Mouse (Mus musculus): ENCODE data around the gene Lias.
A peak's percentile ranks its signal among the peaks of the same experiment; 100 is the strongest.

The Lias gene

DNA sequence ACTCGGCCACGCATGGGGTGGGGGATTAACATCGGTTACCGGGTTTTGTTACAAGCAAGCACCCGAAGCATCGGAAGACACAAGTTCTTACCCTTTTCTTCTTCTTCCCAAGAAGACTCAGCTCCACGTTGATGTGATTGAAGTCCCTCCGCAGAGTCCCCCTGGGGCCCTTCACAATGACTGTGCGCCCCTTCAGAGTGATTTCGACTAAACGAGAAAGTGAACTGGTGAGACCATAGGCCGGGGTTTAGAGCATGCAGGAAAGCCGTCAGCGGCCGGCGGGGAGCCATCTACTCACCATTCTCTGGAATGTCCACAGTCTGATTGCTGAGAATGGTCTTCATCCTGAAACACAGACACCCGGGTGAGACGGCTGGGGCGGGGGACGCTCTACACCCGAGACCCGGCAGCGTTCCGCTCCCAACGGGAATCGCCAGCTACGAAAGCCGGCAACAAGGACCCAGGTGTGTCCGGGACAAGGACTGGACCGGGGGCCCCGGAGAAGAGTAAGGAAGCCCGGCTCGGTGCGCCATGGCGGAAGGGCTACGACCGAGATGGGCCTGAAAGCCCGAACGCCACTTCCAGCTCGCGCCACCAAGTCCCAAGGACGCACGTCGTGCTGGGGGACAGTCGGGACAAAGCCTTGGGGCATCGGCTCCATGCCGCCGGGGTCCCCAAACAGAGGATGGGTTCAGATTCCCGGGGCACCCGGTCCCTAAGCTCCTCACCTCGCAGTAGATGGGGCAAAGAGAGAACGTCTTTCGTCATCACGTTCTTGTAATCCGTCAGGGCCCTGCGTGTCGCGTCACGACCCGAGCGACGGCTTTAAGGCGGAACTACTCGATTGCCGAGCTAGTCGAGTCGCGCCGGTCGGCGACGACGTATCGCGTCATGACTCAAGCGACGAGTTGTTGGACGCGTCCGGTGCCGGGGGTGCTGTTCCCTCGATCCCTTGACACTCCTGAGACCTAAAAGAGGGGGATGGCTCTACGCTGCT is at the start of gene Lias, which contains the start of gene Rpl9:
Lias (plus strand) TSS at position 850 of the 997 bp plus-strand sequence.
Rpl9 (minus strand) TSS at position 797 of the 997 bp plus-strand sequence.
- peak; percentile 99 for DNase-seq

GRCm38 (mm10) chr5:65348168-65348567 is 43.1 kb upstream of the Lias start, which contains the start of gene Klb:
Gene Klb (plus strand): TSS chr5:65348314.
- DNase-seq: no peak

- no peak for DNase-seq
Measured at GRCm38 (mm10) chr5:65350508-65350907, 40.8 kb upstream of the Lias start.

- no peak for DNase-seq
Measured at GRCm38 (mm10) chr5:65354097-65354496, 37.2 kb upstream of the Lias start.

DNA sequence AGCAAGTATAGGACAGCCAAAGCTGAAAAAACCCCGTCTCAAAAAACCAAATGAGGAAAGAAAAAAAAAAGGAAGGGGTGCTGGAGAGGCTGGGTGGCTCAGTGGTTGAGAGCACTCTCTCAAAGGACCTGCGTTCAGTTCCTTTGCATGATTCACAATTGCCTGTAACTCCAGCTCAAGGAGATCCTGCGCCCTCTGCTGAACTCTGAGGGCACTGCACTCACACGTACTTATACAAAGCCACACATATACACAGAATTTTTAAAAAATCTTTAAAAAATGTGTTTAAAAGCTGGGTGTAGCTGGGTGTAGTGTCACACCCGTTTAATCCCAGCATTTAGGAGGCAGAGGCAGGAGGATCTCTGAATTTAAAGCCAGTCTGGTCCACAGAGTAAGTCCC is 36.3 kb upstream of the Lias start:
- DNase-seq: no peak

DNA sequence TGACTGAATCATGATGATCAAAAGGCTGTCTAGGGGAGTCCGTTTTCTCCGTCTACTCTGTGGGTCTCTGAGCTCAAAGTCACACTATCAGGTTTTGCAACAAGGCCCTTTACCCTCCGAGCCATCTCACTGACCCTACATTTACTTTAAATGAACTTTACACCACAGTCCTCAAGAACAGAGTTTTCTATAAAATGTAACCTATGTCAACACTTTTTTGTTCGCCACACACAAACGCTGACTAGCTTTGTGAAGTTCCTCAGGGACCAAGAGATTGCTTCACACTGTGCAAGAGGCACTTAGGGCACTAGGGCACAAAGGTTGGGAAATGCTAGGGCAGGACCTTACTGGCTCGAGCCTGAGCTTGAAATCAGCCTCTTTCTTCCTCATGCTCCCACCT is 34.4 kb upstream of the Lias start:
- DNase-seq: no peak

DNA sequence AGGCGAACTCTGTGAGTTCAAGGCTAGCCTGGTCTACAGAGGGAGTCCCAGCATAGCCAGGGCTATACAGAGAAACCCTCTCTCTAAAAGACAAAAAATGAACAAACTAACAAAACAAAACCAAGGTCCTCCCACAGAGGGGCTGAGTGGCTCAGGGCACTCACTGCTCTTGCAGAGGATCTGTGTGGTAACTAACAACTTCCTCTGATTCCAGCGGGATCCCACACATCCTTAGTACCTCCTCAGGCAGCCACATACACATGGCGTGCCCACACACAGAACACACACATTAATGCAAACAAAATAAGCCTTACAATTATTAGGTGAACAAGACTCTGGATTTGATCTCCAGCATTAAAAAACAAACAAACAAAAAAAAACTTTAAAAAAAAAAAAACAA is 33.5 kb upstream of the Lias start:
- no peak for DNase-seq

- no peak for DNase-seq
Measured at GRCm38 (mm10) chr5:65367837-65368236, 23.5 kb upstream of the Lias start.

- DNase-seq: no peak
Measured at GRCm38 (mm10) chr5:65371551-65371950, 19.7 kb upstream of the Lias start.

DNA sequence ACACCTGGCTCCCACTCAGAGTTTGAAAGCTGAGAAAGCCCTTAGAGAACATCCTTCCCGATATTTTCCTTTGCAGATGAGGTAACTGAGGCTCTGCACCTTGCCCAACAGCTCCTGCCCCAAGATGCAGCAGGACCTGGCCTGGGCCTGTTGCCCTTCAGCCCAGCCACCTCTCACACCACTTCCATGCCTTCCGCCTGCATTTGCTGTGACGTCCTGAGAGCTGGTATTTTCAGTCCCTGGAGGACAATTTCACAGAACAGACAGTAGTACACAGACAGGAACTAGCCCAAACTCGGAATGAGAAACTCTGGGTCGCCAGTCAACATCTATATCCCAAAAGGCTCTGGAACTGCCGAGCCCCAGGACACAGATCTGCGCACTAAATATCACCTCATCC is 16.6 kb upstream of the Lias start:
- DNase-seq: no peak

DNA sequence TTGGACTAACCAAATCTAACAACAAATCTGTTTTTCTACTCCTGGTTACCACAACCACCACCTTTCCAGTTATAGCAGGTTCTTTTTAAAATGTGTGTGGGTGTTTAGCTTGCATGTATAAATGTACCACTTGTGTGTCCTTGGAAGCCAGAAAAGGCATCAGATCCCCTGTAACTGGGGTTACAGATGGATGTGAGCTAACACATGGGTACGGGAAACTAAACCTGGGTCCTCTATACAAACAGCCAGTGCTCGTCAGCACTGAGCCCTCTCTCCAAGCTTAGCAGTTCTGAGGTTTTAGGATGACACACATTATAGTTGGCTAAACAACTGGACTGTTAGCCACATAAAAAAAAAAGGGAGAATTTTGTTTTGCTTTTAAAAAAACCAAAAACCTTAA is 5.6 kb upstream of the Lias start:
- no peak for DNase-seq

DNA sequence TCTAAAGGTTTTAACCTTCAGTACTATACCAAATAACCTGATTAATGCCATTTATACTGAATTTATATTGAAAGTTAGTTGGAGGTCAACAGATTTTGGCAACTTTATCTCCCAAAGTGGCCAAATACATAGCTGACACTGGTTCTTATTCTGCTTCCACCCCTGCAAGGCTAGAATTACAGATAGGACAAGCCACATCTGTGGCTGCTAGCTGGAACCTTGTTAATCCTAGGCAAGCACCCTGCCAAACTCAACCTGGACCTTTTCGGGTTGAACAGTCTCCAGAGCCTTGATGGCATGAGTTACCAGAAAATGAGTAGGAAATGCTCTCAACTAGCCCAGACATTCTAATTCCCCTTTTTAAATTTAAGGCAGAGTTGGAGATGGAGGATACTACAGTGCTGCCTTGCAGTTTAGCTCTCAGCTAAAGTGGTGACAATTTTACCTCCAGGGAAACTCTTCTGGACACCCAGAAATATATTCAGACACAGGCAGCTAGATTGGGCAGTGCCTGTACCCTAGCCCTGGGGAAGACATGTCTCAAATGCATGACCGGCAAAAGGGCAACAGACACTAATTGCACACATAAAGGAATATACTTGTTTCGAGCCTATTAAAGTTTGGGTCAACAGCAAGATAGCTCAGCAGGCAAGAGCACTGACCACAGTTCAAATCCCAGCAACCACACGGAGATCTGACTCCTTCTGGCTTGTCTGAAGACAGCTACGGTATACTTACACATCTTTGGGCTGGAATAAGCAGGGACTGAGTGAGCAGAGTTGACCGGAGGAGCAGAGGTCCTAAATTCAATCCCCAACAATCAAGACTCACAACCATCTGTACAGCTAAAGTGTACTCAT is 4.1 kb upstream of the Lias start:
- no peak for DNase-seq

DNA sequence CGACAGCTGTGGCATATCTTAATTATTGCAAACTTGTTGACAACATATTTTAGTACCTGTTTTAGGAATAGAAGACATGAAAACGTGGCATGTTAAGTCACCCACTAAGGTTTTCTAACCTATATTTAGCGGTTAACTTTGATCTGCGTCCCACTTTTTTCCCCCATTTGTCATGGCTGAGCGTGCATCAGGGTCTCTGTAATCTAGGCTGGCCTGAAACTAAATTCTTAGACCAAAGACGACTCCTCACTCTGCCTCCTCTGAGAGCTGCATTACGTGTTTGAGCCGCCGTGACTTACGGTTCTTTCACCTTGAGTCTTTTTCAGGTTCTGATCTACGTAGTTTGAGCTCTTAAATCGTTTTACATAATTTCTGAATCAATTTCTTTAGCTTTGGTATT is 456 bp downstream of the Lias start:
- DNase-seq: no peak

- no peak for DNase-seq
Measured at GRCm38 (mm10) chr5:65394425-65394824, 3.1 kb downstream of the Lias start.

GRCm38 (mm10) chr5:65401251-65401994 is 10.1 kb downstream of the Lias start:
- peak; percentile 90 for DNase-seq

DNA sequence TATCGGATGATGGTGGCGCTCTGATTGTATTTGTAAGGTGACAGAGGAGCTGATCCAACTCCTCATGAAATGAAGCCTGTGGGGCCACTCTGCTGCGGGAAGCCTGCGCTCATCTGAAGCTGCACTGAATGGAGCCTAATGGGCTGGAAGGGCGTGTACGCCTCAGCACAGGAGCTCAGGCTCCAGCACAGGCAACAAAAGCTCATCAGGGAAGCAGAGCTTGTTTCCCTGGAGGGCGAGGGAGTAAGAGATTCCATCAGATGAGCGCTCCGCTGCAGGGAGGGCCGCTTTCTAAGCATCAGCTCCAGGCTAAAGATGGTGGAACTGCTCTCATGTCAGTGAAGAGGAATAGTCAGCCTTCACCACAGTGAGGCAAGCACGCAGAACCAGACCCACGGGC is 16.7 kb downstream of the Lias start:
- DNase-seq: no peak

GRCm38 (mm10) chr5:65415653-65416458 is 24.6 kb downstream of the Lias start:
- peak; percentile 27 for DNase-seq

DNA sequence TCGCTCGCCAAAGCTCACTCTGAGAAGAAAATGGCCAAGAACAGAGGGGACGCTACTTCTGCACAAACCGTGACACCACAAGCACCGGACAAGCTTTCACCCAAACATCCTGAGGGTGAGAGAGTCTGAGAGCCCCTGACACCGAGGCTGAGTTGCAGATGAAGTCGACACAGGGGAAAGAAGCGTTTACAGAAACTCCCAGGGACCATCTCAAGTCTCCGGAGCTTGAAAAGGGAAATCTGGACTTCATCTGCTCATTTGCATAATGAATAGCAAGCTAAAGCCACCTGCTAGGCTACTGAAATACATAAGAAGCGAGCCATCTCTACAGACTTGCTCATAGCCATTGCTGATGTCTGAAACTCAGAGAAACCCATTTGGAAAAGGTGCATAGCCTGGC is 27.8 kb downstream of the Lias start:
- DNase-seq: no peak

GRCm38 (mm10) chr5:65420822-65421221 is 29.5 kb downstream of the Lias start:
- peak; percentile 11 for DNase-seq

DNA sequence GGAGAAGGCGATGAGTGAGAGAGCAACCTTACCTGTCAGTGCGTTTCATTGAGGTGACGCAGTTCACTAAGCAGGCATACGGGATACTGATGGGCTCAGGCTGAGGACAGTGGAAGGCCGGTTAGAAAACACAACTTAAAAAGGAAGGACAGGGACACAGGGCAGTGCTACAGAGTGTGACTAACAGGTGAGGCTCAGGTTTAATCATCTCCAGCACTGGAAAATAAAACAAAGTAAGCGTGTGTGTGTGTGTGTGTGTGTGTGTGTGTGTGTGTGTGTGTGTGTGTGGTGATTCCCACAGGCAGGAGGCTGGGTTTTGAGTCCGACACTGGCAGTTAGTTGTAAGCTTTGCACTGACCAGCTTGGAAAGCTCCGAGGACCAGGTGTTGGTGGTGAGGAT is 31.5 kb downstream of the Lias start:
- peak; percentile 16 for DNase-seq

DNA sequence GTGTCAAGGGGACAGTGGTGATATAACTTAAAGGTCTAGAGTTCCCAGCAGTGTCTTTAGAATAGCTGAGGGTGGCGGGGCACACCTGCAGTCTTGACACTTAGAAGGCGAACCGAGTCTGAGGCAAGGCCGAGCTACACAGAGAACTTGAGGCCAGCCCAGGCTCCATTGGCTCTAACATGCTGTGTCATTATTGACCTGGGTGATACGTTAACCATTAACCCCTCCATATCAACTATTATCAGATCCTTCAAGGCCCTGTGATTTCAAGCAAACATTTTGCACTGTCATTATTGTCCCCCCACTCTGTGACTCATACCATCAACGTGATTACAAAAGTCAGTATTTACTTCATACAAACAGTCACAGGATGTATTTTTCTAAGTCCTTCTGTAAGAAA is 32.9 kb downstream of the Lias start:
- DNase-seq: peak; percentile 17

DNA sequence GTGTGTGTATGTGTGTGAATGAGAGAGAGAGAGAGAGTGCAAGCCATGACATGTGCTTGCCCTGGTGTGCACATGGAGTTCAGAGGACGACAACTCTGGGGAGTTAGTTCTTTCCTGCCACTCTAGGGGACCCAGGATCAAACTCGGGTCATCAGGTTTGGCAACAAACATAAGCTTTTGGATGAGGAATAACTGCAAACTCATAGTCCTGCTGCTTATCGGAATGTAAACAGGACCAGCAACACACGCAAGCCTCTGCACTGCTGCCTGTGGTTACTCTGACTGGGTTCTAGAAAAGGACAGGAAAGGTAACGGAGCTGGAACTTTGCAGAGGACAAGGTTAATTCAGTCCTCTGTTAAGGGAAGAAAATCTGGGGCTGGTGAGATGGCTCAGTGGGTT is 34.0 kb downstream of the Lias start:
- DNase-seq: no peak
